Mouse (Mus musculus) olfactory bulb, adult 2 months (tissue): Measurements from ENCODE around the gene Cend1.

Source experiments
- CTCF ChIP-seq: fragments of 200-500 bp; IDR thresholded peaks from 2 replicates; pipeline ENCODE4 v1.5.1; 2012; ENCODE audit warnings: low read depth, mild to moderate bottlenecking, low read length, moderate library complexity; ENCODE audit not compliant: insufficient read depth
- POLR2A ChIP-seq: fragments of 200-500 bp; IDR thresholded peaks from 2 replicates; pipeline ENCODE4 v1.6.1; 2012; ENCODE audit warnings: mild to moderate bottlenecking, low read depth, low read length, moderate library complexity; ENCODE audit not compliant: insufficient read depth

- TF ChIP-seq POLR2A, result peak; percentile 73
- no peak for TF ChIP-seq CTCF
Observed at GRCm38 (mm10) chr7:141454967-141455551, 25.8 kb upstream of the Cend1 start, which contains the start of gene Pnpla2.
